Mouse (Mus musculus): ENCODE measurements around the gene Rpl13a.
"Not testable (repeated sequence)": the region's sequence is repeated elsewhere in the genome, so short reads cannot be mapped to it uniquely, and the experiment has no call there.

- not testable (repeated sequence) for TF ChIP-seq CTCF (IDR thresholded peaks at IDR 0.05; ENCODE audit: control insufficient read depth, insufficient read depth, insufficient read length); MAX (IDR thresholded peaks at IDR 0.05); USF1 (IDR thresholded peaks at IDR 0.05; ENCODE audit: low read depth); MYOD1 (IDR thresholded peaks at IDR 0.05; ENCODE audit: control insufficient read depth, insufficient read length, low read depth)
These were observed 18.5 kb downstream of the Rpl13a start for GRCm38 (mm10) chr7:45110089-45110488.
